In genomic region chr14:14065142-14065498, GRCm38 (mm10) we compare ENCODE assay signal across 10 mouse cellular contexts. TPM values are rescaled to one million over a fixed set of nuclear protein-coding genes. Genes with fewer than 3 reads are reported as not detected.
DNase-seq lines count a peak whose midpoint lies in the region; ATAC-seq and TF ChIP-seq lines count a peak whose summit lies in the region.
"Had no signal": no experiment of that assay in that cellular context is flagged by ENCODE, and none has a peak within 500 bp of the region (broad histone marks: within the 10 kb centered on the region; RNA-seq: fewer than 3 reads in every experiment).

No protein-coding gene starts in this region.

- H3K27me3 ChIP-seq in lung, embryonic 14.5 days (ENCODE audit: insufficient read depth, low read length): no peaks in the 10 kb centered on the region
- no peaks in the 10 kb centered on the region for H3K27me3 ChIP-seq in forebrain, embryonic 12.5 days
- H3K27me3 ChIP-seq in limb, embryonic 10.5 days (ENCODE audit: low read depth, poor library complexity, severe bottlenecking): no peaks in the 10 kb centered on the region

- H3K36me3 ChIP-seq in lung, embryonic 14.5 days (ENCODE audit: insufficient read depth): no peaks in the 10 kb centered on the region
- H3K36me3 ChIP-seq in forebrain, embryonic 12.5 days (replicated peaks): no peaks in the 10 kb centered on the region; the same call in 1 of the 2 replicates
- no peaks in the 10 kb centered on the region for H3K36me3 ChIP-seq in limb, embryonic 10.5 days

- H3K27ac ChIP-seq in lung, embryonic 14.5 days (ENCODE audit: low read depth): peak overlapping the region; percentile 54; the same call in 1 of the 2 replicates
- peak overlapping the region; percentile 86 for H3K27ac ChIP-seq in forebrain, embryonic 12.5 days
- peak overlapping the region; percentile 21 for H3K27ac ChIP-seq in limb, embryonic 10.5 days
- H3K27ac ChIP-seq in olfactory bulb, adult 2 months (ENCODE audit: insufficient read depth, low read depth, low read length): 0 out of 2 replicates have a peak overlapping the region, but pooled peaks have one; percentile 25

- no peak overlapping the region for H3K4me3 ChIP-seq in lung, embryonic 14.5 days (ENCODE audit: low read depth, low read length)
- no peak overlapping the region for H3K4me3 ChIP-seq in forebrain, embryonic 12.5 days (replicated peaks)
- H3K4me3 ChIP-seq in limb, embryonic 10.5 days: no peak overlapping the region
- no peak overlapping the region for H3K4me3 ChIP-seq in olfactory bulb, adult 2 months (ENCODE audit: insufficient read depth, low read depth, low read length)

- WGBS in lung, embryonic 14.5 days: 53% methylated on average over 4 of the region's 4 CpGs
- 17% methylated on average over 4 of the region's 4 CpGs for WGBS in forebrain, embryonic 12.5 days
- WGBS in limb, embryonic 10.5 days: 63% methylated on average over 4 of the region's 4 CpGs
- 43% methylated on average over 4 of the region's 4 CpGs for WGBS in olfactory bulb, adult 2 months

- peak; percentile 8 for DNase-seq in lung, embryonic 14.5 days
- DNase-seq in lung, postnatal 14 days: no peak
- no peak for DNase-seq in limb, embryonic 10.5 days (ENCODE audit: low spot score)
- DNase-seq in retina, postnatal 1 day: no peak
- no peak for DNase-seq in layer of hippocampus, adult 18-20 months (ENCODE audit: low spot score in 2 of 2)
- DNase-seq: right cerebral cortex, postnatal 14 days; thymus, postnatal 36 days had no signal

- H3K4me1 ChIP-seq in lung, embryonic 14.5 days (ENCODE audit: insufficient read depth): peaks cover 8% of the 10 kb centered on the region; the same call in 1 of the 2 replicates
- peaks cover 60% of the 10 kb centered on the region for H3K4me1 ChIP-seq in forebrain, embryonic 12.5 days
- peaks cover 38% of the 10 kb centered on the region for H3K4me1 ChIP-seq in limb, embryonic 10.5 days
- H3K4me1 ChIP-seq in olfactory bulb, adult 2 months (ENCODE audit: control insufficient read depth, insufficient read depth, low read length): peaks cover 9% of the 10 kb centered on the region; the same call in 1 of the 2 replicates

- H3K9ac ChIP-seq in lung, embryonic 14.5 days: no peak overlapping the region
- H3K9ac ChIP-seq in forebrain, embryonic 12.5 days: no peak overlapping the region

- H3K4me2 ChIP-seq in lung, embryonic 14.5 days: no peak overlapping the region
- H3K4me2 ChIP-seq in forebrain, embryonic 12.5 days: peak overlapping the region; percentile 13; the same call in 1 of the 2 replicates
- H3K4me2 ChIP-seq: heart, embryonic 11.5 days had no signal

- TF ChIP-seq CTCF in lung, embryonic 14.5 days (IDR thresholded peaks at IDR 0.05; ENCODE audit: low read depth): no peak
- TF ChIP-seq CTCF in olfactory bulb, adult 2 months (IDR thresholded peaks at IDR 0.05; ENCODE audit: insufficient read depth, low read depth, low read length): no peak

- no peaks in the 10 kb centered on the region for H3K9me3 ChIP-seq in lung, embryonic 14.5 days (ENCODE audit: low read depth, low read length)
- no peaks in the 10 kb centered on the region for H3K9me3 ChIP-seq in forebrain, embryonic 12.5 days
- no peaks in the 10 kb centered on the region for H3K9me3 ChIP-seq in limb, embryonic 10.5 days (replicated peaks)

- peak; percentile 45; the same call in 1 of the 2 replicates for ATAC-seq in lung, embryonic 14.5 days (ENCODE audit: insufficient read depth)
- ATAC-seq in forebrain, embryonic 12.5 days (ENCODE audit: low FRiP score): peak; percentile 42; the same call in 1 of the 2 replicates

- no peak for TF ChIP-seq POLR2A in olfactory bulb, adult 2 months (IDR thresholded peaks at IDR 0.05; ENCODE audit: insufficient read depth, low read depth, low read length)

RNA-seq across cellular contexts. Expression of gene Psmd6, which starts 55.7 kb away (rescaled TPM):
- 245 and 248 TPM in 2 replicates for polyA plus RNA-seq in lung, embryonic 14.5 days (2014; fragmentation: Nextera tagmentation; extraction: Ambion mirVana)
- 292 TPM in 2 replicates for polyA plus RNA-seq in forebrain, embryonic 12.5 days (2016; fragmentation: Nextera tagmentation; extraction: Ambion mirVana)
- 292 and 302 TPM in 2 replicates for polyA plus RNA-seq in limb, embryonic 10.5 days (2016; fragmentation: Nextera tagmentation; extraction: Ambion mirVana)
- polyA plus RNA-seq in olfactory bulb, adult 2 months (2012; ENCODE audit: insufficient read depth, insufficient read length, low replicate concordance, missing spikeins): not detected in 2 replicates
- total RNA-seq in layer of hippocampus, adult 18-20 months (2021): 100 to 1,000 TPM; 121 to 122 TPM

Comparison
In these comparisons a context has a peak if more than half of its experiments do, and no peak if none do; other contexts are left out.
1. H3K27ac ChIP-seq: peak in every context shown above with its lines; median percentile 86 in forebrain, embryonic 12.5 days; 54 in lung, embryonic 14.5 days; 25 in olfactory bulb, adult 2 months; 21 in limb, embryonic 10.5 days.